Mouse (Mus musculus) C2C12 (cell line): Measurements from ENCODE around the gene Ltbp3. TPM values are rescaled to one million over a fixed set of nuclear protein-coding genes. Genes with fewer than 3 reads are reported as not detected.

Experiments used
- H3K27me3 ChIP-seq: one replicate; pipeline ENCODE4 v1.6.1; 2011; ENCODE audit not compliant: control insufficient read depth, insufficient read depth, insufficient read length
- H3K36me3 ChIP-seq: one replicate; pipeline ENCODE4 v1.6.1; 2011; ENCODE audit not compliant: control insufficient read depth, insufficient read depth
- H3K4me3 ChIP-seq: one replicate; pipeline ENCODE4 v1.5.1; 2011; ENCODE audit warnings: mild to moderate bottlenecking, control low read depth; ENCODE audit not compliant: poor library complexity, insufficient read depth, severe bottlenecking
- H3K79me2 ChIP-seq: one replicate; pipeline ENCODE4 v1.6.1; 2011; ENCODE audit not compliant: control insufficient read depth, insufficient read depth
- H3K79me3 ChIP-seq: one replicate; pipeline ENCODE4 v1.6.1; 2011; ENCODE audit warnings: low read depth, control low read depth
- H3ac ChIP-seq: one replicate; pipeline ENCODE3; 2011; ENCODE audit warnings: low read depth; ENCODE audit not compliant: control insufficient read depth, insufficient read length
- CEBPB ChIP-seq: IDR thresholded peaks from one replicate; pipeline ENCODE4 v1.6.1; 2011; ENCODE audit warnings: low read depth, mild to moderate bottlenecking, control low read depth, moderate library complexity
- CTCF ChIP-seq: IDR thresholded peaks from one replicate; pipeline ENCODE4 v1.5.1; 2011; ENCODE audit not compliant: control insufficient read depth, insufficient read depth, insufficient read length
- FOSL1 ChIP-seq: IDR thresholded peaks from one replicate; pipeline ENCODE4 v1.8.0; 2011; ENCODE audit warnings: mild to moderate bottlenecking, low read length; ENCODE audit not compliant: poor library complexity, insufficient read depth, severe bottlenecking
- MAX ChIP-seq: IDR thresholded peaks from one replicate; pipeline ENCODE4 v1.6.1; 2011; ENCODE audit warnings: mild to moderate bottlenecking, control low read depth
- MYOD1 ChIP-seq: IDR thresholded peaks from one replicate; pipeline ENCODE4 v1.6.1; 2011; ENCODE audit warnings: low read depth; ENCODE audit not compliant: control insufficient read depth, insufficient read length
- MYOG ChIP-seq: IDR thresholded peaks from one replicate; pipeline ENCODE4 v1.6.1; 2011; ENCODE audit not compliant: control insufficient read depth, insufficient read length; ENCODE audit errors: extremely low read depth
- USF1 ChIP-seq: IDR thresholded peaks from one replicate; pipeline ENCODE4 v1.6.1; 2011; ENCODE audit warnings: low read depth, mild to moderate bottlenecking, control low read depth, moderate library complexity
- polyA plus RNA-seq: library from polyadenylated mRNA; unstranded; fragments of >200 nt; fragmentation: generic; extraction: Trizol; gene quantifications from one replicate; pipeline ENCODE4 v1.2.1, GENCODE M21; 2012; ENCODE audit warnings: missing spikeins

Gene Ltbp3
- polyA plus RNA-seq, 1 experiment, result 128 TPM

DNA sequence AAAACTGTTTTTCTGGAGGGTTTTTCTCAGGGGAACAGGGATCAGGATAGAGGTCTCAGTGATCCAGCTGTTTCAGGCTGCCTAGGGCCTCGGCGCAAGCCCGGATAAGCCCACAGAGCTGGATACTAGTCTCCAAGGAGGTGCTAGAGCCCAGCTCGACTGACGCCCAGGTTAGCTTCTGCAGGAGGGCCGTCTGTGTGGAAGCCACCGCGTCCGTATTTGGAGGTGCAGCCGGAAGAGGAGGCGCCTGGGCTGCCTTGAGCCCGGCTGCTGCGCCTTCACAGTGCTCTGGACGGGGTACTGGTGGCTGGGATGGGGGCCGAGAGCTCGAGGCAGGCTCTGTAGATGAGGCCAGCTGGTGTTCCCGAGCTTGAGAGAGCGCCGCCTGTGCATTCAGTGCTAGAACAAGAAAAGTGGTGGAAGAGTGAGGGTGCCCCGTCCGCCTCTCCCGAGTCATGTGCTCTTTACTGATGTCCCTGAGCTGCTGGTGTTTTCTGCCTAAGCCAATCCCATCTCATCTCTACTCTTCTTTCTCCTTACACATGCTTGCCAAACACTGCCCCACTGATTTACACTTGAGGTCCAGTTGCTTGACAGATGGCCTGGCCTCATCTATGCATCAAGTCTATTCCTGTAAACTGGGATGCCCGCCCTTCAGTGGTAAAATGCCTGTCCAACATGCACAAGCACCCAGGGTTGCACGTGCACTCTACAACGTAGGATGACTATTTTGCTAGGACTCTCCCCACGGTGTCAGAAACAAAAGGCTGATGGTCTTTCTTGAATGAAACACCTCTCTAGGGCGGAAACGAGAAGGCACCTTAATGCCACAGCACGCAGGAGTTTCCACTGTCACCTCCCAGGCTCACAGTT is 10.2 kb upstream of the Ltbp3 start:
- H3K27me3 ChIP-seq, result peaks cover 2% of the 10 kb centered on the region
- H3ac ChIP-seq, result peak overlapping the region; percentile 60
- H3K79me2 ChIP-seq, result peaks cover 61% of the 10 kb centered on the region
- TF ChIP-seq CEBPB (no peak), MYOG (no peak), CTCF (no peak), USF1 (no peak), FOSL1 (no peak), MAX (no peak), MYOD1 (no peak)
- peaks cover 10% of the 10 kb centered on the region for H3K36me3 ChIP-seq
- H3K79me3 ChIP-seq, result peaks cover 30% of the 10 kb centered on the region
- H3K4me3 ChIP-seq, result peak overlapping the region; percentile 92

DNA sequence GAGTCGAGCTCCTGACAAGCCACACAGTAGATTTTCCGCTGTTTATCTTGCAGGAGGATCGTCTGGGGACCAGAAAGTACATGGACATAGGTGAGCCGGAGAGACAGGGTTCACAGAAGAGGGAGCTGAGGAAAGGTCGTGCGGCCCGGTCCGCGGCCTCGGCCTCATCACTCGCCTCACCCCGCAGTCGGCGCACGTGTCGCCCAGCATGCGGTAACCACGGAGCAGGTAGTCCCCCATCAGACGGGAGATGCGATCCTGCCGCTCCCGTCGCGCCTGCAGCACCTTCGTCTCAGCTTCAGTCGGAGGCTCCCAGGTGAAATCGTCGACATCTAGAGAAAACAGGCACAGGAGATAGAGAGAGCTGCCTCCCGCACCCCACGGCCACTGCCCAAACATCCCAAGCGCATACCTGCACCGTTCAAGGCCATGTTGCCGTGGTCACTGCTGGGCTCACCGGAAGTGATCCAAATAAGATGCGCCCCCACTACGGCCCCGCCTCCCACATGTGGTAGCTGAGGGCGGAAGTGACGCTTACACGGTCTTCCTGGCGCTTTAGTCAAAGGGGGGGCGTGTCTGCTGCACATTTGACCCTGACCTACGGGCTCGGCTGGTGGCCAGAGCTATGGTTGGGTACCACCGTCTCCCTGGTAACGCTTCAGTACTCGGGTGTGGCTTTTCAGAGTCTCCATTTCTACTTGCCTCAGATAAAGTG is 9.3 kb upstream of the Ltbp3 start:
- Histone ChIP-seq H3K36me3 (peaks cover 10% of the 10 kb centered on the region), H3ac (peak overlapping the region; percentile 60), H3K27me3 (peaks cover 6% of the 10 kb centered on the region), H3K79me3 (peaks cover 25% of the 10 kb centered on the region), H3K79me2 (peaks cover 52% of the 10 kb centered on the region), H3K4me3 (peak overlapping the region; percentile 92)
- peak; percentile 73 for TF ChIP-seq USF1
- no peak for TF ChIP-seq MAX

DNA sequence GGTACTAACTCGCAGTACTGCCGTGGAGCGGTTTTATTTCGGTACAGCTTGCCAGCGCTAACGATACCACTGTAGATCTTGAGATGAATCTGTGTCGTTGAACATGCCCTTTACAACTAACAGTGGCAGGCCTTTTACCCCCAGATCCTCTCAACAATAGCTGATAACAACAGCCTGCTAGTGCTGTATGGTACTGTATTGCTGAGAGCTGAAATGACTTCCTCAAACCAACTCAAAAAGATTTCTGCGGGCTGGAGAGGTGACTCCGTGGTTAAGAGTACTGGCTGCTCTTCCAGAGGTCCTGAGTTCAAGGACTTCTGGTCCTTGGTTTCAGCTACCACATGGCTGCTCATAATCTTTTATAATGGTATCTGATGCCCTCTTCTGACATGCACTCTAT is 6.4 kb upstream of the Ltbp3 start:
- TF ChIP-seq MYOG (no peak), MYOD1 (no peak)
- Histone ChIP-seq H3K4me3 (no peak overlapping the region), H3K36me3 (peaks cover 10% of the 10 kb centered on the region), H3ac (no peak overlapping the region), H3K79me2 (peaks cover 23% of the 10 kb centered on the region), H3K27me3 (peaks cover 16% of the 10 kb centered on the region), H3K79me3 (peaks cover 10% of the 10 kb centered on the region)

DNA sequence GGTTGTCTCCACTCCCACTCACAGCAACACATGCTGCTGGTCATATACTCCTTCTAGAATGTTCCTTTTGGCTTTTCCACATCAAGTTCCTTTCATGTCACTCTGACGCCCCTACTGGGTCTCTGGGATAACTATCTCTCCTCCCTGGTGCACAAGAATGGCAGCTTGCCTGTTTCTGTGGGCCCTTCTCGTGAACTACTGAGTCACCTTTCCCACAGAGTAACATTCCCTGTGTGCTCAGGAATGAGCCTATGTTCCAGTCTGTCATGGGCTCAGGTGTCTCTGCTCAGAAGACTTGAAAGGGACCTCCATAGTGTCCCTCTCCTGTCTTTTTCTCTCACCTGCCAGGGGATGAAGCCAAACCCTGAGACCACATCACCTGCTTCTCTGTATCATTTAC is 1.3 kb upstream of the Ltbp3 start:
- Histone ChIP-seq H3ac (no peak overlapping the region), H3K36me3 (no peaks in the 10 kb centered on the region), H3K4me3 (no peak overlapping the region), H3K79me2 (peaks cover 29% of the 10 kb centered on the region), H3K27me3 (peaks cover 16% of the 10 kb centered on the region), H3K79me3 (peaks cover 15% of the 10 kb centered on the region)
- no peak for TF ChIP-seq CTCF

DNA sequence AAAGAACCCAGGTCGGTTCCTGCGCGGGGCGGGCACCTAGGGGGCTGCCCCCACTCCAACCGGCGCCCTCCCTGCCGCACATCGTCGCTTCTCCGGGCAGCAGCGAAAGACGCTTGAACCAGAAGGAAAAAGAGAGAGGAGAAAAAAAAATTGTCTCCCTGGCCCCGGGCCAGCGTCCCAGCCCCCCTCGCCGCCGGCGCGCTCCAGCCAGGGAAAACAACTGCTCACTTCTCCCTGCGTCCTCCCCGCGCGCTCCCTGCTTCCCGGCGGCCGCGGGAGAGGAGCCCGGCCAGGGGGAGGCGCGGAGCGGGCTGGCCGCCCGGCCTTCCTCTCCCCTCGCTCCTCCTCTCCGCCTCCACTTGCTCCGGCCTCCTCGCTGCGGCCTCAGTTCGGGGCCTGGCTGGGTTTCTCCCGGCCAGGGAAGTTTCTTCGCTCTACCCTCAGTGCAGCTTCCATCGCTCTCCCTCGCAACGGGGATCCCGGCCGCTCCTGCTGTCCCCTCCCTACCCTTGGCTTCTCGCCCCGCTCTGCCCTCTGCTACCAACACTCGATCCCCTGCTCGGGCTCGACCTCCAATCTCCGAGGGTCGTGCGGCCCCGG is 1.0 kb downstream of the Ltbp3 start:
- peak overlapping the region; percentile 94 for H3ac ChIP-seq
- H3K27me3 ChIP-seq, result peaks cover 6% of the 10 kb centered on the region
- peaks cover 29% of the 10 kb centered on the region for H3K79me3 ChIP-seq
- peaks cover 18% of the 10 kb centered on the region for H3K36me3 ChIP-seq
- peak overlapping the region; percentile 60 for H3K4me3 ChIP-seq
- H3K79me2 ChIP-seq, result peaks cover 52% of the 10 kb centered on the region
- no peak for TF ChIP-seq CTCF
- no peak for TF ChIP-seq MAX
- no peak for TF ChIP-seq MYOG
- TF ChIP-seq MYOD1, result no peak
- TF ChIP-seq FOSL1, result no peak
- no peak for TF ChIP-seq CEBPB
- TF ChIP-seq USF1, result no peak

DNA sequence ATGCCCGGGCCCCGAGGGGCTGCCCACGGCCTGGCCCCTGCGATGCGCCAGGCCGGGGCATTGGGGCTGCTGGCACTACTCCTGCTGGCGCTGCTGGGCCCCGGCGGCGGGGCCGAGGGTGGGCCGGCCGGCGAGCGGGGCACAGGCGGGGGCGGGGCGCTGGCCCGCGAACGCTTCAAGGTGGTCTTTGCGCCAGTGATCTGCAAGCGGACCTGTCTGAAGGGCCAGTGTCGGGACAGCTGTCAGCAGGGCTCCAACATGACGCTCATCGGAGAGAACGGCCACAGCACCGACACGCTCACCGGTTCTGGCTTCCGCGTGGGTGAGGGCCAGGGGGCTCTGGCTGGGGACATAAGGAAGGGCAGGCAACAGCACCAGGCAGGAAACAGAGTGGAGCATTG is 1.5 kb downstream of the Ltbp3 start:
- peak overlapping the region; percentile 60 for H3K4me3 ChIP-seq
- H3K27me3 ChIP-seq, result peaks cover under 1% of the 10 kb centered on the region
- TF ChIP-seq USF1, result no peak
- TF ChIP-seq MAX, result no peak
- TF ChIP-seq MYOG, result no peak
- TF ChIP-seq MYOD1, result no peak
- TF ChIP-seq CTCF, result no peak
- no peak for TF ChIP-seq FOSL1
- no peak for TF ChIP-seq CEBPB
- H3K79me3 ChIP-seq, result peaks cover 29% of the 10 kb centered on the region
- H3K79me2 ChIP-seq, result peaks cover 52% of the 10 kb centered on the region
- H3ac ChIP-seq, result peak overlapping the region; percentile 94
- H3K36me3 ChIP-seq, result peaks cover 22% of the 10 kb centered on the region
